Mouse (Mus musculus) central nervous system, embryonic 11.5 days (tissue): ENCODE data around the gene Olfr709-ps1. TPM values are rescaled to one million over a fixed set of nuclear protein-coding genes. Genes with fewer than 3 reads are reported as not detected.

Experiments
- polyA plus RNA-seq: library from polyadenylated mRNA; depleted of rRNA; stranded (reverse); fragments of >200 nt; gene quantifications from 2 replicates; pipeline ENCODE4 v1.2.3, GENCODE M21; 2012; rRNA removed

Gene Olfr709-ps1
- polyA plus RNA-seq = not detected in 2 replicates

GRCm38 (mm10) chr7:106932119-106932518 lies at the start of gene Olfr709-ps1:
Gene Olfr709-ps1 (minus strand): TSS chr7:106932219.

GRCm38 (mm10) chr7:106975353-106975752 lies 43.3 kb upstream of the Olfr709-ps1 start, which contains the start of gene Olfr711:
Gene Olfr711 (minus strand): TSS chr7:106975453.

GRCm38 (mm10) chr7:106963837-106964236 lies 31.8 kb upstream of the Olfr709-ps1 start, which contains the start of gene Olfr6:
Gene Olfr6 (minus strand): TSS chr7:106963937.

GRCm38 (mm10) chr7:106948212-106948611 lies 16.2 kb upstream of the Olfr709-ps1 start, which contains the start of gene Olfr710:
Gene Olfr710 (minus strand): TSS chr7:106948312.

GRCm38 (mm10) chr7:106907676-106908075 lies 24.3 kb downstream of the Olfr709-ps1 start, which contains the start of gene Olfr1532-ps1:
Gene Olfr1532-ps1 (plus strand): TSS chr7:106908001.

GRCm38 (mm10) chr7:106901141-106901540 lies 30.9 kb downstream of the Olfr709-ps1 start, which contains the start of gene Olfr707:
Gene Olfr707 (minus strand): TSS chr7:106901241.

GRCm38 (mm10) chr7:106888062-106888461 lies 44.0 kb downstream of the Olfr709-ps1 start, which contains the start of gene Olfr706:
Gene Olfr706 (minus strand): TSS chr7:106888162.

GRCm38 (mm10) chr7:106876791-106877190 lies 55.2 kb downstream of the Olfr709-ps1 start, which contains the start of gene Olfr705:
Gene Olfr705 (minus strand): TSS chr7:106876891.

Other genes starting within 250 kb of the Olfr709-ps1 start
- gene Olfr694, start 240.4 kb downstream of the Olfr709-ps1 start, polyA plus RNA-seq = not detected in 2 replicates
- gene Olfr695, start 215.8 kb downstream of the Olfr709-ps1 start, polyA plus RNA-seq = not detected in 2 replicates
- not detected in 2 replicates for gene Olfr697, start 189.8 kb downstream of the Olfr709-ps1 start, polyA plus RNA-seq
- gene Olfr698, start 176.8 kb downstream of the Olfr709-ps1 start, polyA plus RNA-seq = not detected in 2 replicates
- not detected in 2 replicates for gene Olfr699, start 139.0 kb downstream of the Olfr709-ps1 start, polyA plus RNA-seq
- not detected in 2 replicates for gene Olfr700, start 123.4 kb downstream of the Olfr709-ps1 start, polyA plus RNA-seq
- not detected in 2 replicates for gene Olfr701, start 118.1 kb downstream of the Olfr709-ps1 start, polyA plus RNA-seq
- gene Olfr702, start 98.3 kb downstream of the Olfr709-ps1 start, polyA plus RNA-seq = not detected in 2 replicates
- gene Olfr703, start 88.9 kb downstream of the Olfr709-ps1 start, polyA plus RNA-seq = not detected in 2 replicates
- gene Olfr704, start 69.0 kb downstream of the Olfr709-ps1 start, polyA plus RNA-seq = not detected in 2 replicates
- gene Olfr705, start 55.3 kb downstream of the Olfr709-ps1 start, polyA plus RNA-seq = not detected in 2 replicates
- gene Olfr706, start 44.1 kb downstream of the Olfr709-ps1 start, polyA plus RNA-seq = not detected in 2 replicates
- not detected in 2 replicates for gene Olfr707, start 31.0 kb downstream of the Olfr709-ps1 start, polyA plus RNA-seq
- not detected in 2 replicates for gene Olfr1532-ps1, start 24.2 kb downstream of the Olfr709-ps1 start, polyA plus RNA-seq
- gene Olfr710, start 16.1 kb upstream of the Olfr709-ps1 start, polyA plus RNA-seq = not detected in 2 replicates
- gene Olfr6, start 31.7 kb upstream of the Olfr709-ps1 start, polyA plus RNA-seq = not detected in 2 replicates
- not detected in 2 replicates for gene Olfr711, start 43.2 kb upstream of the Olfr709-ps1 start, polyA plus RNA-seq
- gene Olfr2, start 73.9 kb upstream of the Olfr709-ps1 start, polyA plus RNA-seq = not detected in 2 replicates
- not detected in 2 replicates for gene Olfr713, start 99.0 kb upstream of the Olfr709-ps1 start, polyA plus RNA-seq
- not detected in 2 replicates for gene Olfr714, start 138.8 kb upstream of the Olfr709-ps1 start, polyA plus RNA-seq
- not detected in 2 replicates for gene Olfr17, start 161.0 kb upstream of the Olfr709-ps1 start, polyA plus RNA-seq
- gene Olfr715b, start 178.2 kb upstream of the Olfr709-ps1 start, polyA plus RNA-seq = not detected in 2 replicates
- gene Olfr715, start 198.9 kb upstream of the Olfr709-ps1 start, polyA plus RNA-seq = not detected in 2 replicates
- not detected in 2 replicates for gene Olfr716, start 206.1 kb upstream of the Olfr709-ps1 start, polyA plus RNA-seq
- not detected in 2 replicates for gene Nlrp14, start 234.8 kb upstream of the Olfr709-ps1 start, polyA plus RNA-seq